Mouse (Mus musculus) frontal cortex, postnatal 25 days (tissue): ENCODE results near the gene Mycbp2.

Experiments used
- DNase-seq, 2 experiments: peaks; one replicate each; pipeline ENCODE4 v3.0.0; 2022; ENCODE audit warnings: low spot score in 2 of 2

Mycbp2 gene

DNA sequence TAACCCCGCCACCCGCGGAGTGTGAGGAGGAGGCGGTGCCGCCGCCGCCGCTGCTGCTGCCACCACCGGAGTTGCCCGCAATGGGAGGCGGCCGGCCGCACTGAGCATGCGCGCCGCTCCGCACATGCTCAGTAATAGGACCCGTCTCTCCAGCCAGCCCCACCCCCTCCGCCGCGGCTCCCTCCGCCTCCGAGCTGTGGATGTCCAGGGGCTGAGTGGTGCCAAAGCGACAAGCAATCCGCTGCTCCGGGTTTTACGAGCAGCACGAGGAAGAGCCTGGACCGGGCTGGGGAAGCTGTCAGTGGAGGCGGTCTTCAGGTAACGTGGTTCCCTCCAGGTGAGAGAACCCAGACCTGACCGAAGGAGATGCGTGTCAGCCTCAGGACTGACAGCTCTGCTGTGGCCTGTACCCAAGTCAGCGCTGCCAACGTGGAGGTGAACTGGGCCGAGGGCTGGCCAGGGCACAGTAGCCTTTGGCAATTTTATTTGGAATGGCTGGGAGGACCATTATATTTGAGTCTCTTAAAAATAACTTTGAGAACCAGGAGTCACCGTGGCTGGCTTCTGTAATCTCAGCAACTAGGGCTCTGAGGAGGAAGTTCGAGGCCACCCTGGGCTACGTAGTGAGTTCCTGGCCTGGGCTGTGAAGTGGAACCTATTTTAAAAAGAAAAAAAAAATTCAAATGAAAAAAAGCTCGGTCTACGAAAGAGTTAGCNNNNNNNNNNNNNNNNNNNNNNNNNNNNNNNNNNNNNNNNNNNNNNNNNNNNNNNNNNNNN is at the start of gene Mycbp2:
Gene Mycbp2, minus strand, starts transcription at position 86 of the 777 bp plus-strand sequence.
- peak; percentile 96 to 98 for DNase-seq

- no peak for DNase-seq
Observed at GRCm38 (mm10) chr14:103392391-103392790, 45.8 kb upstream of the Mycbp2 start.

- no peak for DNase-seq
Observed at GRCm38 (mm10) chr14:103387431-103387830, 40.8 kb upstream of the Mycbp2 start.

- no peak for DNase-seq
Observed at GRCm38 (mm10) chr14:103386871-103387270, 40.3 kb upstream of the Mycbp2 start.

GRCm38 (mm10) chr14:103385084-103385610 is 38.5 kb upstream of the Mycbp2 start:
- DNase-seq, result no peak

DNA sequence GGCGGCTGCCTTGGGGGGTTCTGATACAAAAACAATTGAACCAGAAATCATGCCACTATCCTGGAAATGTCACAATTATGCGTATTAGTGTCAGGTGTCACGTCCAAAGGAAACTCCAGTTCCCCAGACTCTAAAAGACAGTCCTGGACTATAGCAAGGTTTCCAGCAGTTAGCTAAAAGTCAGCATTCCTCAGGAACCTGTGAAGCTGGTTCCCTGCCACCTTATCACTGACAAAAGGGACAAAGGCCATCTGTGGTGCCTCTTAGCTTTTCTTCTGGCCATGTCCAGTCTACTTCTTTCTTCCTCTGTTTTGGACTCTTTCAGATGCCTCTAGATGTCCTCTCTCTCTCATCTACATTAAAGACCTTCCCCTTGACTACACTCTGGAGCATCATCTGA is 32.1 kb upstream of the Mycbp2 start:
- DNase-seq, result no peak

- DNase-seq, result no peak
Observed at GRCm38 (mm10) chr14:103376765-103377164, 30.2 kb upstream of the Mycbp2 start.

- DNase-seq, result no peak
Observed at GRCm38 (mm10) chr14:103375523-103375922, 28.9 kb upstream of the Mycbp2 start.

DNA sequence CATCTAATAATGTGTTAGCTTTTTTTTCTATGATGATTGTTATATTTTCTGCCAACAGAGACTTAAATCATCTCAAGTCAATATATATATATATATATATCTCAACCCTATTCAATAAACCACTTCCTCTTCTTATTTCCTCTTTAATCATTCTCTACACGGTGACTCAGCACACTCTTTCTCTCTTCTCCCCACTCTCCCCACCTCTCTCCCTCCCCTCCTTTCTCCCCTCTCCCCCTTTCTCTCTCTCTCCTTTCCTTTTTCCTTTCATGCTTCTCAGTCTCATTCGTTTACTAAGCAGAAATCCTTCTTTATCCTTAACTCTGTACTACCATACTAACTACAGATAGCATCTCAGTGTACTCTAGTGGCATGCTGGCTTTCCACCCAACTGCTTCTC is 16.6 kb upstream of the Mycbp2 start:
- no peak for DNase-seq

- no peak for DNase-seq
Observed at GRCm38 (mm10) chr14:103356066-103356465, 9.5 kb upstream of the Mycbp2 start.

- DNase-seq, result no peak
Observed at GRCm38 (mm10) chr14:103354396-103355352, 8.1 kb upstream of the Mycbp2 start.

GRCm38 (mm10) chr14:103345858-103346728 is 521 bp downstream of the Mycbp2 start:
- peak; percentile 31 to 58 for DNase-seq

DNA sequence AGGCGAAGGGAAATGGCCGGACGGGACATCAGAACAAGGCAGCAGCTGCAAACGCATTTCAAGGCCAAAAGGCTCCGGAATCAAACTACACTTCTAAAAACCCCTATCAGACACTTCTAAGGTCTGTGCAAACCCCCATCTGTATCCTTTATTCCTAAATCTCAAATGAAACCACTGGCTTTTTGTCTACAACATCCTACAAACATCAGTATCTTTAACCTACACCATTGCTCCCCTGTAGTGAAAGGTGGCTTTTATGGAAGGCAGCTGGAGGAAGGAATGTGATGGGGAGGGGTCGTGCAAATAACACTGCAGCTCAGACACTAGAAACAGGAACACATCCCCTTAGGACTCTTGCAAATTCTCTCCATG is 1.1 kb downstream of the Mycbp2 start:
- DNase-seq, result no peak

GRCm38 (mm10) chr14:103345011-103345410 is 1.6 kb downstream of the Mycbp2 start:
- DNase-seq, result no peak

DNA sequence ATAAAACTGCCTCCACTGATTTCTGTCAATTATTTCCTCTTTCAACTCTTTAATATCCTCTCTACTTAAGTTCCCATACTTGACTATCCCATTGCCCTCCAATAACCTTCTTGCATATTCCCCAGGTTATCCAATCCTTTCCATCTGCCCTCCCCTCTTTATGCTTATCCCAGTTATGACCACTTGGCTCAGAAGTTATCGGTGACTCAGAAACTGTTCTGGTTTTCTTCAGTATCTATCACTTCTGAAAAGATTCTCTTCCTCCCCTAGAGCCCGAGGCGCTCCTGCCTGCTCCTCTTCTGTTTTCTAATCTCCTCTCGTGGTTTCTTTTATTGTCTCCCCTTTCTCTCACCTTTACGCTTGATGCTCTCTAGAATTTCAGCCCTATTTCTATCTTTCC is 2.8 kb downstream of the Mycbp2 start:
- DNase-seq, result no peak

GRCm38 (mm10) chr14:103341385-103342294 is 5.0 kb downstream of the Mycbp2 start:
- no peak for DNase-seq

GRCm38 (mm10) chr14:103312926-103313325 is 33.7 kb downstream of the Mycbp2 start:
- DNase-seq, result no peak

GRCm38 (mm10) chr14:103296227-103296626 is 50.4 kb downstream of the Mycbp2 start:
- DNase-seq, result no peak

GRCm38 (mm10) chr14:103286650-103287049 is 60.0 kb downstream of the Mycbp2 start:
- no peak for DNase-seq

- DNase-seq, result no peak
Observed at GRCm38 (mm10) chr14:103276667-103277066, 69.9 kb downstream of the Mycbp2 start.
